16 mouse cellular contexts compared by ENCODE assay signal in the genomic region with DNA sequence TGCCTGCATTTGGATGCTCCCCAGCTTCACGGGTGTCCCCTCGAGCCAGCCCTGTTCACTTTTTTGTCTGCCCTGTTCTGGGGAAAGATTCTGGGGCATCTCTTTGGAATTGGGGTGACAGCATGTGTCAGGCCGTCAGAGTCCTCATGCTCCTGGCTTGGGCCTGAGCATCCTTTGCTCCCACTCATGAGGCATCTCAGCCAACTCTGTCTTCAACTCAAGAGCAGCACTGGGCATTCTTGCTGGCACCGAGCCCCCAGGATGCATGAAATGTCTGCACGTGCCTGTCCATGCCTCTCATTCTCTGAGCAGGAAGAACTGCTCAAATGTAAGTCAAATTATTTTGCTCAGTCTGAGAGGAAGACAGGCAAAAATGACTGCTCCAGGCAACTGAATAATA.
DNase-seq lines count a peak whose midpoint lies in the region; ATAC-seq and TF ChIP-seq lines count a peak whose summit lies in the region.
"Had no signal": no experiment of that assay in that cellular context is flagged by ENCODE, and none has a peak within 500 bp of the region (broad histone marks: within the 10 kb centered on the region; RNA-seq: fewer than 3 reads in every experiment).

No protein-coding gene starts in this region.

- no peak overlapping the region for H3K4me3 ChIP-seq in hindbrain, embryonic 15.5 days
- no peak overlapping the region for H3K4me3 ChIP-seq in hindbrain, embryonic 12.5 days
- no peak overlapping the region for H3K4me3 ChIP-seq in midbrain, embryonic 10.5 days
- H3K4me3 ChIP-seq in olfactory bulb, adult 2 months (ENCODE audit: insufficient read depth, low read depth, low read length) = no peak overlapping the region
- no peak overlapping the region for H3K4me3 ChIP-seq in intestine, postnatal 0 days (ENCODE audit: low read depth, low read length)
- no peak overlapping the region for H3K4me3 ChIP-seq in embryonic facial prominence, embryonic 10.5 days
- H3K4me3 ChIP-seq: embryonic facial prominence, embryonic 13.5 days; intestine, embryonic 15.5 days; limb, embryonic 15.5 days had no signal

- WGBS in hindbrain, embryonic 15.5 days = 62% methylated on average over 5 of the region's 5 CpGs
- 76% methylated on average over 5 of the region's 5 CpGs for WGBS in hindbrain, embryonic 12.5 days
- 79% methylated on average over 5 of the region's 5 CpGs for WGBS in midbrain, embryonic 10.5 days
- 45% methylated on average over 5 of the region's 5 CpGs for WGBS in olfactory bulb, adult 2 months
- WGBS in intestine, postnatal 0 days = 60% methylated on average over 5 of the region's 5 CpGs
- 74% methylated on average over 5 of the region's 5 CpGs for WGBS in embryonic facial prominence, embryonic 10.5 days

- no peaks in the 10 kb centered on the region for H3K36me3 ChIP-seq in hindbrain, embryonic 15.5 days
- no peaks in the 10 kb centered on the region for H3K36me3 ChIP-seq in hindbrain, embryonic 12.5 days
- H3K36me3 ChIP-seq in midbrain, embryonic 10.5 days = no peaks in the 10 kb centered on the region
- H3K36me3 ChIP-seq in intestine, postnatal 0 days (ENCODE audit: control insufficient read depth, insufficient read depth) = no peaks in the 10 kb centered on the region
- no peaks in the 10 kb centered on the region for H3K36me3 ChIP-seq in embryonic facial prominence, embryonic 10.5 days (replicated peaks)
- H3K36me3 ChIP-seq: embryonic facial prominence, embryonic 13.5 days; intestine, embryonic 15.5 days; limb, embryonic 15.5 days had no signal

- H3K27ac ChIP-seq in hindbrain, embryonic 15.5 days (replicated peaks) = 0 out of 2 replicates have a peak overlapping the region, but pooled peaks have one; percentile 20
- H3K27ac ChIP-seq in hindbrain, embryonic 12.5 days = no peak overlapping the region
- H3K27ac ChIP-seq in midbrain, embryonic 10.5 days (replicated peaks) = peak overlapping the region; percentile 49; the same call in 1 of the 2 replicates
- H3K27ac ChIP-seq in olfactory bulb, adult 2 months (ENCODE audit: insufficient read depth, low read depth, low read length) = peak overlapping the region; percentile 16
- no peak overlapping the region for H3K27ac ChIP-seq in intestine, postnatal 0 days (ENCODE audit: low read depth, low read length)
- H3K27ac ChIP-seq in embryonic facial prominence, embryonic 10.5 days (replicated peaks) = no peak overlapping the region
- H3K27ac ChIP-seq: embryonic facial prominence, embryonic 13.5 days; intestine, embryonic 15.5 days; limb, embryonic 15.5 days had no signal

- no peak overlapping the region for H3K4me2 ChIP-seq in hindbrain, embryonic 15.5 days
- no peak overlapping the region for H3K4me2 ChIP-seq in hindbrain, embryonic 12.5 days (replicated peaks)
- no peak overlapping the region for H3K4me2 ChIP-seq in intestine, postnatal 0 days (replicated peaks; ENCODE audit: low read depth)
- H3K4me2 ChIP-seq: embryonic facial prominence, embryonic 13.5 days; intestine, embryonic 15.5 days; limb, embryonic 15.5 days had no signal

- peaks cover 29% of the 10 kb centered on the region for H3K4me1 ChIP-seq in hindbrain, embryonic 15.5 days (replicated peaks)
- no peaks in the 10 kb centered on the region for H3K4me1 ChIP-seq in hindbrain, embryonic 12.5 days
- peaks cover 42% of the 10 kb centered on the region for H3K4me1 ChIP-seq in midbrain, embryonic 10.5 days
- peaks cover 46% of the 10 kb centered on the region for H3K4me1 ChIP-seq in olfactory bulb, adult 2 months (ENCODE audit: control insufficient read depth, insufficient read depth, low read length)
- H3K4me1 ChIP-seq in intestine, postnatal 0 days (replicated peaks; ENCODE audit: control insufficient read depth, insufficient read depth, low read length) = no peaks in the 10 kb centered on the region
- peaks cover 12% of the 10 kb centered on the region for H3K4me1 ChIP-seq in embryonic facial prominence, embryonic 10.5 days
- H3K4me1 ChIP-seq: embryonic facial prominence, embryonic 13.5 days; intestine, embryonic 15.5 days had no signal

- no peaks in the 10 kb centered on the region for H3K9me3 ChIP-seq in hindbrain, embryonic 15.5 days
- H3K9me3 ChIP-seq in hindbrain, embryonic 12.5 days (replicated peaks) = no peaks in the 10 kb centered on the region
- H3K9me3 ChIP-seq in midbrain, embryonic 10.5 days (replicated peaks) = no peaks in the 10 kb centered on the region
- no peaks in the 10 kb centered on the region for H3K9me3 ChIP-seq in intestine, postnatal 0 days (ENCODE audit: control insufficient read depth)
- H3K9me3 ChIP-seq in embryonic facial prominence, embryonic 10.5 days = no peaks in the 10 kb centered on the region
- H3K9me3 ChIP-seq: embryonic facial prominence, embryonic 13.5 days; intestine, embryonic 15.5 days; limb, embryonic 15.5 days had no signal

- TF ChIP-seq POLR2A in olfactory bulb, adult 2 months (IDR thresholded peaks at IDR 0.05; ENCODE audit: insufficient read depth, low read depth, low read length) = no peak

- no peak for ATAC-seq in hindbrain, embryonic 15.5 days (ENCODE audit: low FRiP score, low read depth)
- ATAC-seq in hindbrain, embryonic 12.5 days (ENCODE audit: low FRiP score) = no peak
- ATAC-seq in intestine, postnatal 0 days = no peak
- ATAC-seq: intestine, embryonic 15.5 days had no signal

- no peak for TF ChIP-seq CTCF in olfactory bulb, adult 2 months (IDR thresholded peaks at IDR 0.05; ENCODE audit: insufficient read depth, low read depth, low read length)
- TF ChIP-seq CTCF in intestine, postnatal 0 days (IDR thresholded peaks at IDR 0.05; ENCODE audit: low read depth) = no peak

- no peaks in the 10 kb centered on the region for H3K27me3 ChIP-seq in hindbrain, embryonic 15.5 days
- H3K27me3 ChIP-seq in hindbrain, embryonic 12.5 days = no peaks in the 10 kb centered on the region
- no peaks in the 10 kb centered on the region for H3K27me3 ChIP-seq in midbrain, embryonic 10.5 days (ENCODE audit: low read depth, poor library complexity, severe bottlenecking)
- no peaks in the 10 kb centered on the region for H3K27me3 ChIP-seq in intestine, postnatal 0 days (replicated peaks; ENCODE audit: control insufficient read depth, insufficient read depth, low read length)
- H3K27me3 ChIP-seq in embryonic facial prominence, embryonic 10.5 days (replicated peaks; ENCODE audit: low read depth, poor library complexity, severe bottlenecking) = no peaks in the 10 kb centered on the region
- H3K27me3 ChIP-seq: embryonic facial prominence, embryonic 13.5 days; intestine, embryonic 15.5 days; limb, embryonic 15.5 days had no signal

- peak; percentile 67 for DNase-seq in cerebellum, adult 9-11 months
- no peak for DNase-seq in cerebellum, adult 9-10 months
- DNase-seq in midbrain, embryonic 10.5 days (ENCODE audit: low spot score) = no peak
- DNase-seq in embryonic facial prominence, embryonic 10.5 days (ENCODE audit: low spot score) = no peak
- DNase-seq: heart, postnatal 10 days; kidney, postnatal 10 days; lung, adult 18-20 months; right cerebral cortex, postnatal 14 days; thymus, postnatal 25 days had no signal

- H3K9ac ChIP-seq in hindbrain, embryonic 15.5 days = no peak overlapping the region
- no peak overlapping the region for H3K9ac ChIP-seq in hindbrain, embryonic 12.5 days
- H3K9ac ChIP-seq in intestine, postnatal 0 days (ENCODE audit: low read depth, low read length) = no peak overlapping the region
- H3K9ac ChIP-seq: embryonic facial prominence, embryonic 13.5 days; intestine, embryonic 15.5 days; limb, embryonic 15.5 days had no signal

Comparison
In these comparisons a context has a peak if more than half of its experiments do, and no peak if none do; other contexts are left out.
1. H3K27ac ChIP-seq: peak in hindbrain, embryonic 15.5 days (single experiment), midbrain, embryonic 10.5 days (single experiment) and olfactory bulb, adult 2 months (single experiment); none in hindbrain, embryonic 12.5 days (single experiment), intestine, postnatal 0 days (single experiment) and embryonic facial prominence, embryonic 10.5 days (single experiment).